Mouse (Mus musculus) thymus, postnatal 36 days (tissue): Measurements from ENCODE around the gene Serpina1b.
"Not testable (repeated sequence)": the region's sequence is repeated elsewhere in the genome, so short reads cannot be mapped to it uniquely, and the experiment has no call there.

Experiments
- DNase-seq, 2 experiments: peaks; one replicate each; pipeline ENCODE4 v3.0.0; 2022; ENCODE audit warnings: mixed read lengths in 2 of 2

The Serpina1b gene

GRCm38 (mm10) chr12:103830273-103830672 is at the start of gene Serpina1b:
Serpina1b (minus strand) TSS chr12:103830373.
- not testable (repeated sequence) for DNase-seq

GRCm38 (mm10) chr12:103866873-103867272 is 36.7 kb upstream of the Serpina1b start:
- DNase-seq = not testable (repeated sequence)

GRCm38 (mm10) chr12:103863101-103863974 is 33.2 kb upstream of the Serpina1b start, which contains the start of gene Serpina1a:
Serpina1a (minus strand) TSS chr12:103863562.
- not testable (repeated sequence) for DNase-seq

- DNase-seq = no peak
Observed at GRCm38 (mm10) chr12:103860976-103861375, 30.8 kb upstream of the Serpina1b start.

- DNase-seq = not testable (repeated sequence)
Observed at GRCm38 (mm10) chr12:103860571-103860970, 30.4 kb upstream of the Serpina1b start.

GRCm38 (mm10) chr12:103859584-103859983 is 29.4 kb upstream of the Serpina1b start:
- not testable (repeated sequence) for DNase-seq

GRCm38 (mm10) chr12:103853032-103853431 is 22.9 kb upstream of the Serpina1b start:
- DNase-seq = not testable (repeated sequence)

GRCm38 (mm10) chr12:103827661-103828372 is 2.4 kb downstream of the Serpina1b start:
- not testable (repeated sequence) for DNase-seq

- DNase-seq = not testable (repeated sequence)
Observed at GRCm38 (mm10) chr12:103823826-103824225, 6.3 kb downstream of the Serpina1b start.

GRCm38 (mm10) chr12:103773246-103773851 is 56.8 kb downstream of the Serpina1b start, which contains the start of gene Serpina1d:
Serpina1d (minus strand) TSS chr12:103773592.
- DNase-seq = not testable (repeated sequence)

GRCm38 (mm10) chr12:103770597-103770996 is 59.6 kb downstream of the Serpina1b start:
- DNase-seq = not testable (repeated sequence)

GRCm38 (mm10) chr12:103763083-103763482 is 67.1 kb downstream of the Serpina1b start:
- DNase-seq = not testable (repeated sequence)

- not testable (repeated sequence) for DNase-seq
Observed at GRCm38 (mm10) chr12:103760316-103760715, 69.9 kb downstream of the Serpina1b start.

GRCm38 (mm10) chr12:103745957-103746356 is 84.2 kb downstream of the Serpina1b start:
- DNase-seq = not testable (repeated sequence)

GRCm38 (mm10) chr12:103737791-103738580 is 92.2 kb downstream of the Serpina1b start:
- not testable (repeated sequence) for DNase-seq

GRCm38 (mm10) chr12:103735566-103735965 is 94.6 kb downstream of the Serpina1b start:
- not testable (repeated sequence) for DNase-seq

- not testable (repeated sequence) for DNase-seq
Observed at GRCm38 (mm10) chr12:103735101-103735500, 95.1 kb downstream of the Serpina1b start.

- DNase-seq = no peak
Observed at GRCm38 (mm10) chr12:103711537-103711936, 118.6 kb downstream of the Serpina1b start.

- DNase-seq = no peak
Observed at GRCm38 (mm10) chr12:103710405-103710804, 119.8 kb downstream of the Serpina1b start.

- DNase-seq = no peak
Observed at GRCm38 (mm10) chr12:103706113-103706512, 124.1 kb downstream of the Serpina1b start.

GRCm38 (mm10) chr12:103705547-103705946 is 124.6 kb downstream of the Serpina1b start:
- no peak for DNase-seq
